Mouse (Mus musculus) heart, embryonic 11.5 days (tissue): ENCODE data around the gene Birc6. TPM values are rescaled to one million over a fixed set of nuclear protein-coding genes. Genes with fewer than 3 reads are reported as not detected.
"Not testable (repeated sequence)": the region's sequence is repeated elsewhere in the genome, so short reads cannot be mapped to it uniquely, and the experiment has no call there.

Experiments
- ATAC-seq: fragments of 200-750 bp; cut with Nextera tagmentation; replicated peaks from 2 replicates; pipeline ENCODE4 v1.8.0; 2017; ENCODE audit warnings: moderate library complexity; ENCODE audit not compliant: insufficient number of reproducible peaks, low FRiP score, low TSS enrichment
- H3K27ac ChIP-seq: fragments of 300-500 bp; sonication (generic); 2 replicates; pipeline ENCODE4 v1.5.1; 2014; ENCODE audit warnings: mild to moderate bottlenecking, low read depth, low read length
- H3K27me3 ChIP-seq: fragments of 300-500 bp; sonication (generic); 2 replicates; pipeline ENCODE4 v1.6.1; 2014; ENCODE audit warnings: mild to moderate bottlenecking, low read length, mixed read lengths; ENCODE audit not compliant: control insufficient read depth, insufficient read depth
- H3K36me3 ChIP-seq: fragments of 300-500 bp; sonication (generic); 2 replicates; pipeline ENCODE4 v1.6.1; 2014; ENCODE audit warnings: mild to moderate bottlenecking, low read length, moderate library complexity, mixed read lengths; ENCODE audit not compliant: control insufficient read depth, insufficient read depth
- H3K4me1 ChIP-seq: fragments of 300-500 bp; sonication (generic); 2 replicates; pipeline ENCODE4 v1.6.1; 2014; ENCODE audit warnings: low read length; ENCODE audit not compliant: control insufficient read depth, insufficient read depth
- H3K4me2 ChIP-seq: fragments of 300-500 bp; sonication (generic); 2 replicates; pipeline ENCODE4 v1.6.1; 2014; ENCODE audit warnings: mild to moderate bottlenecking, moderate library complexity
- H3K4me3 ChIP-seq: fragments of 300-500 bp; sonication (generic); 2 replicates; pipeline ENCODE4 v1.5.1; 2014; ENCODE audit warnings: low read depth, low read length
- H3K9ac ChIP-seq: fragments of 300-500 bp; sonication (generic); 2 replicates; pipeline ENCODE4 v1.6.1; 2014; ENCODE audit warnings: mild to moderate bottlenecking, low read depth, low read length, moderate library complexity
- H3K9me3 ChIP-seq: fragments of 300-500 bp; sonication (generic); replicated peaks from 2 replicates; pipeline ENCODE4 v1.6.1; 2016; ENCODE audit warnings: low read length; ENCODE audit not compliant: control insufficient read depth
- WGBS: fragments of 180-500 bp; shearing (Covaris S2); extraction: QIAGEN DNeasy Blood & Tissue Kit; methylation state at CpG from one replicate; pipeline ENCODE4 v1.1.7; 2014; ENCODE audit not compliant: insufficient replicate concordance; 5-methylcytosine and 5-hydroxymethylcytosine counted together
- polyA plus RNA-seq: library from polyadenylated mRNA; unstranded; fragments of >200 nt; fragmentation: Nextera tagmentation; extraction: Ambion mirVana; gene quantifications from 2 replicates; pipeline ENCODE4 v1.2.1, GENCODE M21; 2014

The Birc6 gene
- polyA plus RNA-seq, 1 experiment from 2014 or later: 84.8 TPM

- H3K9me3 ChIP-seq: no peaks in the 10 kb centered on the region
- H3K4me3 ChIP-seq: no peak overlapping the region
- peaks cover 14% of the 10 kb centered on the region for H3K36me3 ChIP-seq
- H3K4me2 ChIP-seq: no peak overlapping the region
- H3K27me3 ChIP-seq: no peaks in the 10 kb centered on the region
- no peak overlapping the region for H3K27ac ChIP-seq
- no peak for ATAC-seq
- 90% methylated on average over 13 of the region's 13 CpGs for WGBS
- no peak overlapping the region for H3K9ac ChIP-seq
- no peaks in the 10 kb centered on the region for H3K4me1 ChIP-seq
Observed at GRCm38 (mm10) chr17:74670031-74670430, 141.9 kb downstream of the Birc6 start.

GRCm38 (mm10) chr17:74672446-74672845 is 144.4 kb downstream of the Birc6 start:
- H3K36me3 ChIP-seq: peaks cover 12% of the 10 kb centered on the region
- no peak overlapping the region for H3K27ac ChIP-seq
- no peak overlapping the region for H3K9ac ChIP-seq
- H3K4me3 ChIP-seq: no peak overlapping the region
- ATAC-seq: no peak
- no peaks in the 10 kb centered on the region for H3K9me3 ChIP-seq
- 69% methylated on average over 4 of the region's 4 CpGs for WGBS
- no peak overlapping the region for H3K4me2 ChIP-seq
- H3K27me3 ChIP-seq: no peaks in the 10 kb centered on the region
- H3K4me1 ChIP-seq: no peaks in the 10 kb centered on the region

- peaks cover 12% of the 10 kb centered on the region for H3K36me3 ChIP-seq
- no peaks in the 10 kb centered on the region for H3K9me3 ChIP-seq
- H3K4me3 ChIP-seq: no peak overlapping the region
- no peak for ATAC-seq
- no peak overlapping the region for H3K4me2 ChIP-seq
- no peaks in the 10 kb centered on the region for H3K4me1 ChIP-seq
- no peaks in the 10 kb centered on the region for H3K27me3 ChIP-seq
- no peak overlapping the region for H3K27ac ChIP-seq
- H3K9ac ChIP-seq: no peak overlapping the region
Observed at GRCm38 (mm10) chr17:74673251-74673650, 145.2 kb downstream of the Birc6 start.

GRCm38 (mm10) chr17:74678061-74678460 is 150.0 kb downstream of the Birc6 start:
- no peak overlapping the region for H3K27ac ChIP-seq
- no peaks in the 10 kb centered on the region for H3K9me3 ChIP-seq
- no peak overlapping the region for H3K4me3 ChIP-seq
- H3K4me2 ChIP-seq: no peak overlapping the region
- H3K9ac ChIP-seq: no peak overlapping the region
- ATAC-seq: no peak
- 88% methylated on average over 8 of the region's 8 CpGs for WGBS
- H3K36me3 ChIP-seq: 0 out of 2 replicates have a peak, but pooled peaks cover 7% of the 10 kb centered on the region
- H3K4me1 ChIP-seq: no peaks in the 10 kb centered on the region
- no peaks in the 10 kb centered on the region for H3K27me3 ChIP-seq

- WGBS: 91% methylated on average over 3 of the region's 3 CpGs
Observed at GRCm38 (mm10) chr17:74684927-74685326, 156.8 kb downstream of the Birc6 start.

GRCm38 (mm10) chr17:74688555-74688954 is 160.5 kb downstream of the Birc6 start:
- Histone ChIP-seq H3K4me1 (no peaks in the 10 kb centered on the region), H3K27me3 (no peaks in the 10 kb centered on the region), H3K4me3 (no peak overlapping the region), H3K36me3 (peaks cover 25% of the 10 kb centered on the region), H3K9ac (no peak overlapping the region), H3K9me3 (no peaks in the 10 kb centered on the region), H3K4me2 (no peak overlapping the region), H3K27ac (no peak overlapping the region)
- 95% methylated on average over 2 of the region's 2 CpGs for WGBS
- no peak for ATAC-seq

More at GRCm38 (mm10) chr17:74684927-74685326, 156.8 kb downstream of the Birc6 start:
- Histone ChIP-seq H3K27me3 (no peaks in the 10 kb centered on the region), H3K4me1 (no peaks in the 10 kb centered on the region), H3K4me3 (no peak overlapping the region), H3K9ac (no peak overlapping the region), H3K27ac (no peak overlapping the region), H3K36me3 (peaks cover 9% of the 10 kb centered on the region; the same call in 1 of the 2 replicates), H3K9me3 (no peaks in the 10 kb centered on the region), H3K4me2 (no peak overlapping the region)
- no peak for ATAC-seq

- no peak overlapping the region for H3K4me3 ChIP-seq
- H3K4me1 ChIP-seq: no peaks in the 10 kb centered on the region
- 91% methylated on average over 4 of the region's 4 CpGs for WGBS
Observed at GRCm38 (mm10) chr17:74689406-74689805, 161.3 kb downstream of the Birc6 start.

GRCm38 (mm10) chr17:74701661-74702060 is 173.6 kb downstream of the Birc6 start:
- H3K4me1 ChIP-seq, H3K27ac ChIP-seq, H3K9me3 ChIP-seq, H3K27me3 ChIP-seq, ATAC-seq, H3K4me2 ChIP-seq, H3K4me3 ChIP-seq, H3K9ac ChIP-seq: not testable (repeated sequence)
- 90% methylated on average over 2 of the region's 2 CpGs for WGBS
- peaks cover 25% of the 10 kb centered on the region for H3K36me3 ChIP-seq

More at GRCm38 (mm10) chr17:74689406-74689805, 161.3 kb downstream of the Birc6 start:
- Histone ChIP-seq H3K27ac (no peak overlapping the region), H3K9ac (no peak overlapping the region), H3K36me3 (peaks cover 25% of the 10 kb centered on the region), H3K9me3 (no peaks in the 10 kb centered on the region), H3K27me3 (no peaks in the 10 kb centered on the region), H3K4me2 (no peak overlapping the region)
- no peak for ATAC-seq

GRCm38 (mm10) chr17:74705480-74705879 is 177.4 kb downstream of the Birc6 start:
- H3K4me2 ChIP-seq: no peak overlapping the region
- no peak overlapping the region for H3K4me3 ChIP-seq
- no peaks in the 10 kb centered on the region for H3K27me3 ChIP-seq
- ATAC-seq: no peak
- H3K36me3 ChIP-seq: peaks cover 11% of the 10 kb centered on the region
- H3K9ac ChIP-seq: no peak overlapping the region
- H3K27ac ChIP-seq: no peak overlapping the region
- 71% methylated on average over 5 of the region's 5 CpGs for WGBS
- H3K9me3 ChIP-seq: no peaks in the 10 kb centered on the region
- no peaks in the 10 kb centered on the region for H3K4me1 ChIP-seq
